Mouse (Mus musculus) thymus, adult 2 months (tissue): Measurements from ENCODE around the gene Cdipt.

Experiments
- CTCF ChIP-seq: fragments of 200-500 bp; IDR thresholded peaks from 2 replicates; pipeline ENCODE4 v1.5.1; 2012; ENCODE audit warnings: mild to moderate bottlenecking, control low read depth, low read length, moderate library complexity, borderline replicate concordance; ENCODE audit not compliant: control insufficient read depth, poor library complexity, insufficient read depth; ENCODE audit errors: extremely low read depth
- POLR2A ChIP-seq: fragments of 200-500 bp; IDR thresholded peaks from 2 replicates; pipeline ENCODE4 v1.6.1; 2012; ENCODE audit warnings: mild to moderate bottlenecking, low read length, control low read depth, moderate library complexity; ENCODE audit not compliant: control insufficient read depth, poor library complexity, insufficient read depth; ENCODE audit errors: extremely low read depth

GRCm38 (mm10) chr7:127013385-127013784 lies 37.7 kb downstream of the Cdipt start:
- TF ChIP-seq CTCF (no peak), POLR2A (no peak)
